Mouse (Mus musculus) kidney, adult 2 months (tissue): Measurements from ENCODE around the gene Mgmt. TPM values are rescaled to one million over a fixed set of nuclear protein-coding genes. Genes with fewer than 3 reads are reported as not detected.

Source experiments
- DNase-seq: peaks from one replicate; pipeline ENCODE4 v3.0.0; 2021
- H3K27ac ChIP-seq: fragments of 200-500 bp; 2 replicates; pipeline ENCODE4 v1.5.1; 2012; ENCODE audit warnings: low read depth, low read length, control low read depth, inconsistent platforms; ENCODE audit not compliant: insufficient read depth
- H3K27me3 ChIP-seq: fragments of 200-500 bp; replicated peaks from 2 replicates; pipeline ENCODE4 v1.6.1; 2012; ENCODE audit warnings: mild to moderate bottlenecking, moderate library complexity, low read length, inconsistent platforms; ENCODE audit not compliant: control insufficient read depth, insufficient read depth
- H3K36me3 ChIP-seq: fragments of 200-500 bp; 2 replicates; pipeline ENCODE4 v1.6.1; 2012; ENCODE audit warnings: mild to moderate bottlenecking, moderate library complexity, low read length, inconsistent platforms; ENCODE audit not compliant: control insufficient read depth, insufficient read depth
- H3K4me1 ChIP-seq: fragments of 200-500 bp; 2 replicates; pipeline ENCODE4 v1.6.1; 2011; ENCODE audit warnings: low read length; ENCODE audit not compliant: control insufficient read depth, insufficient read depth
- H3K4me3 ChIP-seq: fragments of 200-500 bp; 2 replicates; pipeline ENCODE4 v1.5.1; 2011; ENCODE audit warnings: mild to moderate bottlenecking, low read depth, low read length, control low read depth; ENCODE audit not compliant: insufficient read depth
- CTCF ChIP-seq: fragments of 200-500 bp; conservative IDR thresholded peaks from 2 replicates; pipeline ENCODE4 v1.5.1; 2011; ENCODE audit warnings: low read depth, mild to moderate bottlenecking, control low read depth, low read length, moderate library complexity, mixed read lengths; ENCODE audit not compliant: insufficient read depth, insufficient read length
- POLR2A ChIP-seq: fragments of 200-500 bp; IDR thresholded peaks from one replicate; pipeline ENCODE4 v1.6.1; 2011; ENCODE audit warnings: low read depth, low read length, control low read depth
- WGBS: fragments of 180-500 bp; shearing (Covaris S2); methylation state at CpG from one replicate; pipeline ENCODE4 v1.1.7; 2018; 5-methylcytosine and 5-hydroxymethylcytosine counted together
- polyA plus RNA-seq: library from polyadenylated mRNA; depleted of rRNA; stranded (reverse); fragments of >200 nt; gene quantifications from 2 replicates; pipeline ENCODE4 v1.2.3, GENCODE M21; 2012

Gene Mgmt
- polyA plus RNA-seq, 1 experiment: 5.1 TPM

- no peak overlapping the region for H3K4me3 ChIP-seq
- H3K27me3 ChIP-seq: no peaks in the 10 kb centered on the region
- no peak overlapping the region for H3K27ac ChIP-seq
- no peak for DNase-seq
- H3K36me3 ChIP-seq: no peaks in the 10 kb centered on the region
- no peak for TF ChIP-seq CTCF
- no peak for TF ChIP-seq POLR2A
- no peaks in the 10 kb centered on the region for H3K4me1 ChIP-seq
- WGBS: 54% methylated on average over 10 of the region's 10 CpGs
Measured at GRCm38 (mm10) chr7:136945697-136946096, 51.3 kb downstream of the Mgmt start.

- H3K36me3 ChIP-seq: no peaks in the 10 kb centered on the region
- DNase-seq: no peak
- 82% methylated on average over 9 of the region's 9 CpGs for WGBS
Measured at GRCm38 (mm10) chr7:136946131-136946530, 51.7 kb downstream of the Mgmt start.

GRCm38 (mm10) chr7:136948275-136948810 lies 53.9 kb downstream of the Mgmt start:
- 84% methylated on average over 6 of the region's 6 CpGs for whole genome bisulfite sequencing
- no peaks in the 10 kb centered on the region for H3K27me3 ChIP-seq
- no peaks in the 10 kb centered on the region for H3K4me1 ChIP-seq

More at GRCm38 (mm10) chr7:136946131-136946530, 51.7 kb downstream of the Mgmt start:
- TF ChIP-seq POLR2A (no peak), CTCF (no peak)
- no peaks in the 10 kb centered on the region for H3K4me1 ChIP-seq
- H3K4me3 ChIP-seq: no peak overlapping the region
- H3K27ac ChIP-seq: no peak overlapping the region
- no peaks in the 10 kb centered on the region for H3K27me3 ChIP-seq

GRCm38 (mm10) chr7:136952608-136953007 lies 58.2 kb downstream of the Mgmt start:
- TF ChIP-seq POLR2A (no peak), CTCF (no peak)
- Histone ChIP-seq H3K27me3 (no peaks in the 10 kb centered on the region), H3K27ac (no peak overlapping the region), H3K4me1 (no peaks in the 10 kb centered on the region), H3K36me3 (no peaks in the 10 kb centered on the region), H3K4me3 (no peak overlapping the region)
- 55% methylated on average over 7 of the region's 7 CpGs for WGBS
- no peak for DNase-seq

More at GRCm38 (mm10) chr7:136948275-136948810, 53.9 kb downstream of the Mgmt start:
- TF ChIP-seq POLR2A: no peak
- no peak for TF ChIP-seq CTCF
- Histone ChIP-seq H3K27ac (no peak overlapping the region), H3K4me3 (no peak overlapping the region), H3K36me3 (no peaks in the 10 kb centered on the region)
- no peak for DNase-seq

GRCm38 (mm10) chr7:136953251-136953650 lies 58.8 kb downstream of the Mgmt start:
- no peaks in the 10 kb centered on the region for H3K27me3 ChIP-seq
- WGBS: 61% methylated on average over 3 of the region's 3 CpGs

GRCm38 (mm10) chr7:136972361-136972760 lies 77.9 kb downstream of the Mgmt start:
- TF ChIP-seq CTCF: no peak
- TF ChIP-seq POLR2A: no peak
- Histone ChIP-seq H3K4me3 (no peak overlapping the region), H3K4me1 (no peaks in the 10 kb centered on the region), H3K27ac (no peak overlapping the region), H3K27me3 (no peaks in the 10 kb centered on the region), H3K36me3 (no peaks in the 10 kb centered on the region)
- no peak for DNase-seq
- WGBS: 95% methylated on average over 7 of the region's 7 CpGs

More at GRCm38 (mm10) chr7:136953251-136953650, 58.8 kb downstream of the Mgmt start:
- H3K4me3 ChIP-seq: no peak overlapping the region
- DNase-seq: no peak
- no peak for TF ChIP-seq CTCF
- no peak for TF ChIP-seq POLR2A
- H3K27ac ChIP-seq: no peak overlapping the region
- H3K4me1 ChIP-seq: no peaks in the 10 kb centered on the region
- no peaks in the 10 kb centered on the region for H3K36me3 ChIP-seq

GRCm38 (mm10) chr7:136975001-136975400 lies 80.6 kb downstream of the Mgmt start:
- no peak overlapping the region for H3K27ac ChIP-seq
- H3K27me3 ChIP-seq: no peaks in the 10 kb centered on the region
- DNase-seq: no peak
- H3K4me3 ChIP-seq: no peak overlapping the region
- no peaks in the 10 kb centered on the region for H3K4me1 ChIP-seq
- 90% methylated on average over 5 of the region's 5 CpGs for WGBS
- no peaks in the 10 kb centered on the region for H3K36me3 ChIP-seq
- TF ChIP-seq CTCF (no peak), POLR2A (no peak)
